Mouse (Mus musculus) heart, adult 11 months (tissue): ENCODE results near the gene Ddr2.

Source experiments
- DNase-seq: peaks from one replicate; pipeline ENCODE4 v3.0.0; 2022

Ddr2 gene

GRCm38 (mm10) chr1:170034961-170035360 lies 75.6 kb downstream of the Ddr2 start:
- peak; percentile 85 for DNase-seq

- DNase-seq, result peak; percentile 65
Measured at GRCm38 (mm10) chr1:170031656-170032055, 78.9 kb downstream of the Ddr2 start.

- DNase-seq, result peak; percentile 89
Measured at GRCm38 (mm10) chr1:170014784-170015183, 95.8 kb downstream of the Ddr2 start.

GRCm38 (mm10) chr1:170010716-170011505 lies 99.7 kb downstream of the Ddr2 start:
- DNase-seq, result peak; percentile 98

- peak; percentile 23 for DNase-seq
Measured at GRCm38 (mm10) chr1:170009296-170009695, 101.3 kb downstream of the Ddr2 start.

GRCm38 (mm10) chr1:170008432-170009220 lies 101.9 kb downstream of the Ddr2 start:
- DNase-seq, result peak; percentile 84

GRCm38 (mm10) chr1:170006516-170006915 lies 104.0 kb downstream of the Ddr2 start:
- peak; percentile 97 for DNase-seq

- DNase-seq, result no peak
Measured at GRCm38 (mm10) chr1:170005297-170005696, 105.3 kb downstream of the Ddr2 start.

- peak; percentile 61 for DNase-seq
Measured at GRCm38 (mm10) chr1:169993901-169994300, 116.7 kb downstream of the Ddr2 start.

- no peak for DNase-seq
Measured at GRCm38 (mm10) chr1:169986166-169986565, 124.4 kb downstream of the Ddr2 start.

- no peak for DNase-seq
Measured at GRCm38 (mm10) chr1:169977621-169978020, 132.9 kb downstream of the Ddr2 start.

- DNase-seq, result no peak
Measured at GRCm38 (mm10) chr1:169971998-169972397, 138.6 kb downstream of the Ddr2 start.

- DNase-seq, result no peak
Measured at GRCm38 (mm10) chr1:169970936-169971335, 139.6 kb downstream of the Ddr2 start.

GRCm38 (mm10) chr1:169969516-169969886 lies 141.1 kb downstream of the Ddr2 start:
- DNase-seq, result no peak

- DNase-seq, result peak; percentile 100
Measured at GRCm38 (mm10) chr1:169968792-169969515, 141.6 kb downstream of the Ddr2 start, which contains the start of gene Hsd17b7. Gene Hsd17b7 (minus strand): TSS chr1:169969241.

- no peak for DNase-seq
Measured at GRCm38 (mm10) chr1:169953106-169953505, 157.5 kb downstream of the Ddr2 start.

- peak; percentile 76 for DNase-seq
Measured at GRCm38 (mm10) chr1:169952636-169953035, 157.9 kb downstream of the Ddr2 start.

GRCm38 (mm10) chr1:169951561-169951960 lies 159.0 kb downstream of the Ddr2 start:
- DNase-seq, result peak; percentile 79

GRCm38 (mm10) chr1:169950651-169951050 lies 159.9 kb downstream of the Ddr2 start:
- peak; percentile 25 for DNase-seq

GRCm38 (mm10) chr1:169949981-169950380 lies 160.6 kb downstream of the Ddr2 start:
- DNase-seq, result peak; percentile 15

GRCm38 (mm10) chr1:169948866-169949265 lies 161.7 kb downstream of the Ddr2 start:
- DNase-seq, result peak; percentile 6

GRCm38 (mm10) chr1:169948280-169948679 lies 162.3 kb downstream of the Ddr2 start:
- DNase-seq, result peak; percentile 52

- DNase-seq, result peak; percentile 66
Measured at GRCm38 (mm10) chr1:169947654-169948053, 162.9 kb downstream of the Ddr2 start.
